Mouse (Mus musculus): ENCODE data around the gene 1810037I17Rik. TPM values are rescaled to one million over a fixed set of nuclear protein-coding genes. Genes with fewer than 3 reads are reported as not detected.

The 1810037I17Rik gene
- polyA plus RNA-seq, 1 experiment from 2014 or later, result 409 TPM

GRCm38 (mm10) chr3:122975363-122975762, 51.4 kb downstream of the 1810037I17Rik start:
- TF ChIP-seq CTCF (IDR thresholded peaks at IDR 0.05; ENCODE audit: low read depth) (0 out of 2 replicates have a peak, but pooled peaks have one; percentile 2), EP300 (optimal IDR thresholded peaks at IDR 0.05) (no peak)
- H3K4me1 ChIP-seq (replicated peaks; ENCODE audit: control insufficient read depth, insufficient read depth), result no peaks in the 10 kb centered on the region; the same call in 1 of the 2 replicates
- no peaks in the 10 kb centered on the region for H3K36me3 ChIP-seq (ENCODE audit: control insufficient read depth, insufficient read depth, low read length)
- H3K9ac ChIP-seq (ENCODE audit: low read length), result no peak overlapping the region
- 57% methylated on average over 4 of the region's 4 CpGs for WGBS
- H3K4me3 ChIP-seq (ENCODE audit: low read depth, low read length), result no peak overlapping the region
- H3K27ac ChIP-seq (replicated peaks), result peak overlapping the region; percentile 35
- no peak; the same call in 1 of the 2 replicates for ATAC-seq (ENCODE audit: low FRiP score, low TSS enrichment)
- DNase-seq (ENCODE audit: low spot score), result no peak
- no peak overlapping the region for H3K4me2 ChIP-seq (replicated peaks; ENCODE audit: low read depth)
- no peaks in the 10 kb centered on the region for H3K9me3 ChIP-seq (ENCODE audit: control insufficient read depth, low read length)
- no peaks in the 10 kb centered on the region for H3K27me3 ChIP-seq (ENCODE audit: control insufficient read depth, insufficient read depth, low read length)

Other genes with a start within 250 kb of the 1810037I17Rik start
- 12.0 and 12.8 TPM in 2 replicates for gene Pde5a, start 195.3 kb upstream of the 1810037I17Rik start, polyA plus RNA-seq (2015; fragmentation: Nextera tagmentation; extraction: Ambion mirVana)
- gene Fabp2, start 29.1 kb upstream of the 1810037I17Rik start, polyA plus RNA-seq (2015; fragmentation: Nextera tagmentation; extraction: Ambion mirVana), result 18.2 and 21.5 TPM in 2 replicates
- not detected in 2 replicates for gene Gm10959, start 4.8 kb upstream of the 1810037I17Rik start, polyA plus RNA-seq (2015; fragmentation: Nextera tagmentation; extraction: Ambion mirVana)
- gene Usp53, start 60.3 kb downstream of the 1810037I17Rik start, polyA plus RNA-seq (2015; fragmentation: Nextera tagmentation; extraction: Ambion mirVana), result 24.2 and 27.8 TPM in 2 replicates
- gene Myoz2, start 110.8 kb downstream of the 1810037I17Rik start, polyA plus RNA-seq (2015; fragmentation: Nextera tagmentation; extraction: Ambion mirVana), result 1.1 and 1.2 TPM in 2 replicates